Mouse (Mus musculus) thymus, adult 2 months (tissue): ENCODE data around the gene Zfand3.

Source experiments
- CTCF ChIP-seq: fragments of 200-500 bp; IDR thresholded peaks from 2 replicates; pipeline ENCODE4 v1.5.1; 2012; ENCODE audit warnings: mild to moderate bottlenecking, control low read depth, low read length, moderate library complexity, borderline replicate concordance; ENCODE audit not compliant: control insufficient read depth, poor library complexity, insufficient read depth; ENCODE audit errors: extremely low read depth
- POLR2A ChIP-seq: fragments of 200-500 bp; IDR thresholded peaks from 2 replicates; pipeline ENCODE4 v1.6.1; 2012; ENCODE audit warnings: mild to moderate bottlenecking, low read length, control low read depth, moderate library complexity; ENCODE audit not compliant: control insufficient read depth, poor library complexity, insufficient read depth; ENCODE audit errors: extremely low read depth

DNA sequence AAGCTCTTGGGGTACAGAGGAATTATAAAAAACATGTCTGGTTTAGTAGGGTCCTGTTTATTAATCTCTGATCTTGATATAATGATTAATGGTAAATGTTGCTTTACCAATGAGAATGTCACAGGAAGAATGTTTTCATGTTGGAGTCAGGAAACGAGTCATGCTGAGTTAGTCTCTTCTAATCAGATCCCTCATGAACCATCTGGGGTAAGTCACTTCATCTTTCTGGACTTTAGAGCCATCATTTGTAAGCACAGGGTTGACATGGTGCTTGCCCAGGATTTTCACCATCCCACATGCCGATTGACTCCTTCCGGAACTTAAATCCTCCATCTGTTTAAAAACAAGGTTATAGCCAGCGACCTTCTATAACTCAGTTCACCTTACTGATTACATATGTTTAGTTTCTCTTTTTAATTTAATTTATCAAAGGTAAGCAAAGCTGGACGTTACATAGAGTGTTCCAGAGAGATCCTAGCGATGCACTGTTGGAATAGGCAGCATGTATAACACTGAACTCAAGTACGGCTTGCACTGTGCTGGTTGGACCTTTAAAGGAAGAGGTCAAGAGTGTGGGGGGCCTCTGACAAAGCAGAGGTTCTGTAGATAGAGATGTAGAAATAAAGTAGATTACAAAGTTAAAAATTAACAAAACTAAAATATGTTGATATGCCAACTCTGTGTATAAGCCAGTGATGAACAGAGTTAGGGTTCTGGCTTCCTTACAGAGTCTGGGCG is 56.7 kb downstream of the Zfand3 start:
- TF ChIP-seq POLR2A: no peak
- TF ChIP-seq CTCF: no peak
